Mouse (Mus musculus): ENCODE measurements at regions not wholly inside any gene's neighbourhood (a gene's known extent, or its start where the extent isn't known, plus 50 kb on each side); places are given as distances from the start of the nearest gene placed in this dataset.
"Not testable (repeated sequence)": the region's sequence is repeated elsewhere in the genome, so short reads cannot be mapped to it uniquely, and the experiment has no call there.

GRCm38 (mm10) chr2:160583034-160583433 lies 62.7 kb upstream of the Top1 start:
- not testable (repeated sequence) for TF ChIP-seq EP300, CTCF (IDR thresholded peaks at IDR 0.05; ENCODE audit: low read depth)

Measured in liver, embryonic 14.5 days (tissue).